Mouse (Mus musculus): ENCODE results near the gene Dad1.

DNA sequence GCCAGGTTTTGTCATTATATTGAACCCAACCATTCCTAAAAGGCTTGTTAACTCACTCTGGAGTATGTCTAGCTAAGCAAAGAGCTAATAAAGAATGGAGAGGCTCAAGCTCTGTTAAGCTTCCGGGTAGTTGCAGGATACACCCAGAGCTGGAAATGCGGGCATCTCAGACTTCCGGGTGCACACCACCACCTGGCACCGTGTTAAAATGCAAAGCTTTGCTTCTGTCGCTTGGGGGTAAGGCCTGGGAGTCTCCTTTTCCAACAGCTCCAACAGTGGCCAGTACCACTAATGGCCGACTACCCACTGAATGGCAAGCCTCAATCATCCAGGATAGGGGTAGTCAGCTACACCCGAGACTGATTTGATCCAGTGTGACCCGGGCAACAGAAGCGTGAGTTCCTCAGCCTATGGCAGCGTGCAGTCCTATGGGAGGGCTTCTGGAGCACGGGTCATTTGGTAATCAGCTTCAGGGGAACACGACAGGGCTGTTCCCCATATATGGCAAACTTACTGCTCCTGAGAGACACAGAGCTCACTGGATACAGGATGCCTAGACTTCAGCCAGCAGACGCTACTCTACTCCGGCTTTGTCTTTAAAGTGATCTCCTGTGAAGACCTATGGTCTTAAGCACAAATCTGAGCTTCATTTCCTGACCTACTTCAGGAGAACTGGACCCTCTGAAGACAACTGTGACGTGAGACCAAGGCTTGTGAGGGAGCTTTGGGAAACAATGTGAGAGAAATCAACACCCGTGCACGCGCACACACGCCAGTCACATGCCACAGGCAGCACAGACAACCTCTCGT, 19.5 kb downstream of the Dad1 start:
- TF ChIP-seq POLR2A (IDR thresholded peaks at IDR 0.05; ENCODE audit: borderline replicate concordance, control insufficient read depth, low read depth, low read length) = no peak
- no peak for TF ChIP-seq CTCF (IDR thresholded peaks at IDR 0.05; ENCODE audit: control insufficient read depth, insufficient read depth, low read length)

All from bone marrow, adult 2 months (tissue).